Mouse (Mus musculus) MEL (cell line): ENCODE results near the gene Snx29. TPM values are rescaled to one million over a fixed set of nuclear protein-coding genes. Genes with fewer than 3 reads are reported as not detected.

Experiments used
- DNase-seq: peaks from one replicate; pipeline ENCODE4 v3.0.0; 2011; ENCODE audit warnings: low read depth, low spot score
- H3K27ac ChIP-seq: 2 replicates; pipeline ENCODE4 v1.5.1; 2012; ENCODE audit warnings: low read depth, mild to moderate bottlenecking, control low read depth, low read length, moderate library complexity; ENCODE audit not compliant: control insufficient read depth
- H3K27me3 ChIP-seq, 2 experiments: fragments of 150-350 bp in 1 of 2; sonication (generic) in 1 of 2; 2 replicates each; pipeline ENCODE4 v1.6.1; 2012; ENCODE audit warnings: low read length in 2 of 2, mild to moderate bottlenecking in 2 of 2, improper control_type of control experiment in 1 of 2, moderate library complexity in 1 of 2; ENCODE audit not compliant: insufficient read depth in 2 of 2, control insufficient read depth in 1 of 2
- H3K36me3 ChIP-seq, 2 experiments: 2 replicates each; pipeline ENCODE4 v1.6.1; 2012 to 2014; ENCODE audit warnings: low read length in 2 of 2, improper control_type of control experiment in 1 of 2, inconsistent platforms in 1 of 2, mild to moderate bottlenecking in 1 of 2; ENCODE audit not compliant: insufficient read depth in 2 of 2, control insufficient read depth in 1 of 2
- H3K4me1 ChIP-seq, 2 experiments: fragments of 150-350 bp in 1 of 2; sonication (generic) in 1 of 2; 2 replicates each; pipeline ENCODE4 v1.6.1; 2012; ENCODE audit warnings: low read length in 2 of 2, improper control_type of control experiment in 1 of 2, mild to moderate bottlenecking in 1 of 2; ENCODE audit not compliant: insufficient read depth in 2 of 2, control insufficient read depth in 1 of 2
- H3K4me3 ChIP-seq, 2 experiments: fragments of 150-350 bp in 1 of 2; sonication (generic) in 1 of 2; 2 replicates each; pipeline ENCODE4 v1.5.1; 2012; ENCODE audit warnings: low read depth in 2 of 2, low read length in 2 of 2, mild to moderate bottlenecking in 2 of 2, moderate library complexity in 2 of 2, control low read depth in 1 of 2, improper control_type of control experiment in 1 of 2; ENCODE audit not compliant: control insufficient read depth in 1 of 2, insufficient read depth in 1 of 2
- H3K79me2 ChIP-seq: 2 replicates; pipeline ENCODE4 v1.6.1; 2012; ENCODE audit warnings: mild to moderate bottlenecking, low read length, moderate library complexity; ENCODE audit not compliant: control insufficient read depth, poor library complexity, insufficient read depth
- H3K9ac ChIP-seq: 2 replicates; pipeline ENCODE4 v1.6.1; 2012; ENCODE audit warnings: low read depth, mild to moderate bottlenecking, control low read depth, low read length, moderate library complexity; ENCODE audit not compliant: control insufficient read depth, poor library complexity, severe bottlenecking
- H3K9me3 ChIP-seq: fragments of 150-350 bp; sonication (generic); replicated peaks from 2 replicates; pipeline ENCODE4 v1.6.1; 2012; ENCODE audit warnings: mild to moderate bottlenecking, low read length, improper control_type of control experiment, moderate library complexity; ENCODE audit not compliant: insufficient read depth
- BHLHE40 ChIP-seq: IDR thresholded peaks from 2 replicates; pipeline ENCODE4 v1.6.1; 2012; ENCODE audit warnings: low read depth, mild to moderate bottlenecking, inconsistent platforms, low read length, improper control_type of control experiment, borderline replicate concordance
- CHD2 ChIP-seq: IDR thresholded peaks from 2 replicates; pipeline ENCODE4 v1.6.1; 2011; ENCODE audit warnings: low read length, improper control_type of control experiment
- EP300 ChIP-seq, 2 experiments: IDR thresholded peaks; 2 replicates each; pipeline ENCODE4 v1.6.1; 2011; ENCODE audit warnings: improper control_type of control experiment in 2 of 2, low read length in 2 of 2, low read depth in 1 of 2, mild to moderate bottlenecking in 1 of 2
- ETS1 ChIP-seq: IDR thresholded peaks from 2 replicates; pipeline ENCODE4 v1.6.1; 2012; ENCODE audit warnings: low read depth, mild to moderate bottlenecking, inconsistent platforms, low read length, improper control_type of control experiment, moderate library complexity
- GATA1 ChIP-seq: IDR thresholded peaks from 2 replicates; pipeline ENCODE4 v1.6.1; 2011; ENCODE audit warnings: low read depth, low read length, improper control_type of control experiment
- HCFC1 ChIP-seq: IDR thresholded peaks from 2 replicates; pipeline ENCODE4 v1.6.1; 2012; ENCODE audit warnings: low read depth, mild to moderate bottlenecking, inconsistent platforms, low read length, improper control_type of control experiment, moderate library complexity
- JUND ChIP-seq: IDR thresholded peaks from 2 replicates; pipeline ENCODE4 v1.6.1; 2011; ENCODE audit warnings: low read depth, mild to moderate bottlenecking, improper control_type of control experiment, low read length
- MAX ChIP-seq: IDR thresholded peaks from 2 replicates; pipeline ENCODE4 v1.6.1; 2011; ENCODE audit warnings: low read length, improper control_type of control experiment
- MAZ ChIP-seq: IDR thresholded peaks from 2 replicates; pipeline ENCODE4 v1.6.1; 2012; ENCODE audit warnings: low read depth, mild to moderate bottlenecking, inconsistent platforms, low read length, improper control_type of control experiment
- MEF2A ChIP-seq: IDR thresholded peaks from 2 replicates; pipeline ENCODE4 v1.6.1; 2014; ENCODE audit warnings: low read depth, mild to moderate bottlenecking, inconsistent platforms, low read length, improper control_type of control experiment; ENCODE audit not compliant: poor library complexity, insufficient replicate concordance, severe bottlenecking; ENCODE audit errors: extremely low read depth
- MXI1 ChIP-seq: IDR thresholded peaks from 2 replicates; pipeline ENCODE4 v1.6.1; 2011; ENCODE audit warnings: mild to moderate bottlenecking, low read depth, low read length, improper control_type of control experiment
- MYB ChIP-seq: IDR thresholded peaks from 2 replicates; pipeline ENCODE4 v1.6.1; 2011; ENCODE audit warnings: mild to moderate bottlenecking, low read depth, low read length, improper control_type of control experiment
- NELFE ChIP-seq: IDR thresholded peaks from 2 replicates; pipeline ENCODE4 v1.6.1; 2011; ENCODE audit warnings: low read depth, low read length, improper control_type of control experiment
- NRF1 ChIP-seq: IDR thresholded peaks from 2 replicates; pipeline ENCODE4 v1.6.1; 2014; ENCODE audit warnings: low read depth, mild to moderate bottlenecking, inconsistent platforms, low read length, improper control_type of control experiment, moderate library complexity; ENCODE audit not compliant: poor library complexity, insufficient read depth, severe bottlenecking
- POLR2A ChIP-seq, 2 experiments: IDR thresholded peaks; 2 replicates each; pipeline ENCODE4 v1.6.1; 2011 to 2012; ENCODE audit warnings: low read length in 2 of 2, mild to moderate bottlenecking in 2 of 2, control low read depth in 1 of 2, improper control_type of control experiment in 1 of 2, low read depth in 1 of 2, moderate library complexity in 1 of 2; ENCODE audit not compliant: control insufficient read depth in 1 of 2, insufficient read depth in 1 of 2, poor library complexity in 1 of 2
- POLR2AphosphoS5 ChIP-seq: IDR thresholded peaks from 2 replicates; pipeline ENCODE4 v1.6.1; 2012; ENCODE audit warnings: low read depth, borderline replicate concordance, mild to moderate bottlenecking, inconsistent platforms, low read length, moderate library complexity, mixed read lengths
- RCOR1 ChIP-seq: IDR thresholded peaks from 2 replicates; pipeline ENCODE4 v1.6.1; 2012; ENCODE audit warnings: low read depth, mild to moderate bottlenecking, inconsistent platforms, low read length, improper control_type of control experiment
- SIN3A ChIP-seq: IDR thresholded peaks from 2 replicates; pipeline ENCODE4 v1.6.1; 2012; ENCODE audit warnings: low read length, improper control_type of control experiment, inconsistent platforms
- SMC3 ChIP-seq: IDR thresholded peaks from 2 replicates; pipeline ENCODE4 v1.6.1; 2011; ENCODE audit warnings: low read depth, low read length, improper control_type of control experiment
- TAL1 ChIP-seq: IDR thresholded peaks from 2 replicates; pipeline ENCODE4 v1.6.1; 2012; ENCODE audit warnings: mild to moderate bottlenecking, inconsistent platforms, low read length, moderate library complexity, mixed read lengths
- TCF12 ChIP-seq: IDR thresholded peaks from 2 replicates; pipeline ENCODE4 v1.6.1; 2014; ENCODE audit warnings: low read depth, mild to moderate bottlenecking, inconsistent platforms, low read length, improper control_type of control experiment, moderate library complexity
- UBTF ChIP-seq: IDR thresholded peaks from 2 replicates; pipeline ENCODE4 v1.6.1; 2012; ENCODE audit warnings: low read depth, mild to moderate bottlenecking, inconsistent platforms, low read length, improper control_type of control experiment, moderate library complexity, borderline replicate concordance; ENCODE audit not compliant: insufficient read depth
- USF1 ChIP-seq: IDR thresholded peaks from 2 replicates; pipeline ENCODE4 v1.6.1; 2014; ENCODE audit warnings: low read depth, mild to moderate bottlenecking, inconsistent platforms, low read length, improper control_type of control experiment, moderate library complexity
- ZC3H11A ChIP-seq: IDR thresholded peaks from 2 replicates; pipeline ENCODE4 v1.6.1; 2012; ENCODE audit warnings: low read depth, mild to moderate bottlenecking, inconsistent platforms, low read length, improper control_type of control experiment
- ZMIZ1 ChIP-seq: IDR thresholded peaks from 2 replicates; pipeline ENCODE4 v1.6.1; 2012; ENCODE audit warnings: low read depth, mild to moderate bottlenecking, inconsistent platforms, low read length, improper control_type of control experiment, moderate library complexity
- ZNF384 ChIP-seq: IDR thresholded peaks from 2 replicates; pipeline ENCODE4 v1.6.1; 2012; ENCODE audit warnings: low read depth, mild to moderate bottlenecking, inconsistent platforms, low read length, improper control_type of control experiment
- polyA plus RNA-seq, 2 experiments: library from polyadenylated mRNA; stranded (reverse) in 1 of 2; unstranded in 1 of 2; fragments of >175 nt in 1 of 2; fragments of >200 nt in 1 of 2; gene quantifications; 2 replicates each; pipeline versions ENCODE4 v1.2.1 to v1.2.4; 2012; ENCODE audit warnings: low replicate concordance in 2 of 2, low read depth in 1 of 2; ENCODE audit not compliant: insufficient read length in 2 of 2, insufficient read depth in 1 of 2, missing spikeins in 1 of 2
- total RNA-seq: library from RNA; depleted of rRNA; stranded (reverse); fragments of 300-350 nt; gene quantifications from 2 replicates; pipeline ENCODE4 v1.2.3, GENCODE M21; 2012

Snx29 gene
- total and polyA plus RNA-seq, 3 experiments, result 0.72 to 0.73 TPM; not detected in 1

DNA sequence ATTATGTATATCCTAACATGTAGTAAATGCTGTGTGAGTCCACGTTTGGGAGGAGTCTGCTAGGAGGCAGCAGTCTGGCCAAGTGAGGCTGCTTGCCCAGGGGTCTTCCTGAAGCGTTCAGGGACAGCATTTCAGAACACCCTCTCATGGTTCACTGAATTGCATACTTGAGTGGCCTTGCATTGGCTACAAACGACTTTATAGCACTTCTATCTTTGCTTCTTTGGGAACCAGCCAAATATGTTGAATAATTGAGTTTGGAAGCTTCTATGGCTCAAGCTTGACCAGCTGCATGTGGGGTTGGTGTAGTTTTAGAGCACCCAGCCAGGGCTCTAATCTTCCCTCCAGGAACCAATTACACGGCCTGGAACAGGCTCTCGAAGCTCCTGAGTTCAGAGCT is 307.8 kb downstream of the Snx29 start:
- no peaks in the 10 kb centered on the region for H3K9me3 ChIP-seq
- no peak overlapping the region for H3K4me3 ChIP-seq
- TF ChIP-seq ZC3H11A, result no peak
- TF ChIP-seq POLR2A (IDR thresholded peaks at IDR 0.05; ENCODE audit: control insufficient read depth in 1 of 2, insufficient read depth in 1 of 2, low read depth in 1 of 2, low read length in 2 of 2, poor library complexity in 1 of 2), result no peak
- no peak for TF ChIP-seq TCF12
- no peak for TF ChIP-seq MAZ
- TF ChIP-seq ZMIZ1, result no peak
- TF ChIP-seq MEF2A, result no peak
- TF ChIP-seq JUND, result no peak
- TF ChIP-seq NELFE, result no peak
- no peak for TF ChIP-seq USF1
- no peak for TF ChIP-seq POLR2AphosphoS5
- no peak for TF ChIP-seq MXI1
- TF ChIP-seq TAL1, result no peak
- TF ChIP-seq MAX, result no peak
- TF ChIP-seq SIN3A, result no peak
- no peak for TF ChIP-seq MYB
- TF ChIP-seq ZNF384, result no peak
- no peak for TF ChIP-seq HCFC1
- TF ChIP-seq BHLHE40, result no peak
- TF ChIP-seq UBTF, result no peak
- TF ChIP-seq, all 39 proteins: peak for 0
- Histone ChIP-seq H3K4me1 (peaks cover 2 to 12% of the 10 kb centered on the region in 2 experiments; a peak in 3 of 4 replicates), H3K79me2 (no peaks in the 10 kb centered on the region), H3K27me3 (no peaks in the 10 kb centered on the region), H3K27ac (no peak overlapping the region), H3K9ac (no peak overlapping the region), H3K36me3 (peaks cover 0 to 7% of the 10 kb centered on the region in 2 experiments; a peak in 2 of 4 replicates)
- DNase-seq, result no peak

- no peak overlapping the region for H3K9ac ChIP-seq
- no peaks in the 10 kb centered on the region for H3K79me2 ChIP-seq
- peak; percentile 64 for DNase-seq
- peaks cover 2 to 12% of the 10 kb centered on the region in 2 experiments; a peak in 3 of 4 replicates for H3K4me1 ChIP-seq
- no peak overlapping the region for H3K4me3 ChIP-seq
- 0 out of 2 replicates have a peak overlapping the region, but pooled peaks have one; percentile 11 for H3K27ac ChIP-seq
- no peaks in the 10 kb centered on the region for H3K27me3 ChIP-seq
- no peaks in the 10 kb centered on the region for H3K9me3 ChIP-seq
- H3K36me3 ChIP-seq, result peaks cover 0 to 7% of the 10 kb centered on the region in 2 experiments; a peak in 2 of 4 replicates
- TF ChIP-seq CHD2 (no peak), BHLHE40 (no peak), NRF1 (peak; percentile 74), MXI1 (no peak), ETS1 (peak; percentile 57), TCF12 (peak; percentile 74), EP300 (IDR thresholded peaks at IDR 0.05; ENCODE audit: low read depth in 1 of 2, low read length in 2 of 2) (peak; percentile 27 to 71; a peak in 3 of 4 replicates), POLR2AphosphoS5 (no peak), POLR2A (IDR thresholded peaks at IDR 0.05; ENCODE audit: control insufficient read depth in 1 of 2, insufficient read depth in 1 of 2, low read depth in 1 of 2, low read length in 2 of 2, poor library complexity in 1 of 2) (no peak), MYB (no peak), JUND (no peak), ZNF384 (no peak), SMC3 (no peak), GATA1 (peak; percentile 66), HCFC1 (no peak), RCOR1 (no peak)
These were observed 309.6 kb downstream of the Snx29 start for GRCm38 (mm10) chr16:11632205-11632747.
